Mouse (Mus musculus) MEL (cell line): Measurements from ENCODE around the gene Gm20721.

Source experiments
- GATA1 ChIP-seq: IDR thresholded peaks from 2 replicates; pipeline ENCODE4 v1.6.1; 2011; ENCODE audit warnings: low read depth, low read length, improper control_type of control experiment
- JUND ChIP-seq: IDR thresholded peaks from 2 replicates; pipeline ENCODE4 v1.6.1; 2011; ENCODE audit warnings: low read depth, mild to moderate bottlenecking, improper control_type of control experiment, low read length
- KAT2A ChIP-seq: conservative IDR thresholded peaks from 2 replicates; pipeline ENCODE4 v1.6.1; 2012; ENCODE audit warnings: low read depth, low read length, improper control_type of control experiment, inconsistent platforms
- MYC ChIP-seq: IDR thresholded peaks from 2 replicates; pipeline ENCODE4 v1.6.1; 2011; ENCODE audit warnings: low read depth, mild to moderate bottlenecking, low read length, improper control_type of control experiment, moderate library complexity
- POLR2A ChIP-seq, 2 experiments: IDR thresholded peaks; 2 replicates each; pipeline ENCODE4 v1.6.1; 2011 to 2012; ENCODE audit warnings: low read length in 2 of 2, mild to moderate bottlenecking in 2 of 2, control low read depth in 1 of 2, improper control_type of control experiment in 1 of 2, low read depth in 1 of 2, moderate library complexity in 1 of 2; ENCODE audit not compliant: control insufficient read depth in 1 of 2, insufficient read depth in 1 of 2, poor library complexity in 1 of 2
- ZKSCAN1 ChIP-seq: IDR thresholded peaks from 2 replicates; pipeline ENCODE4 v1.6.1; 2012; ENCODE audit warnings: low read depth, mild to moderate bottlenecking, inconsistent platforms, low read length, improper control_type of control experiment, moderate library complexity

DNA sequence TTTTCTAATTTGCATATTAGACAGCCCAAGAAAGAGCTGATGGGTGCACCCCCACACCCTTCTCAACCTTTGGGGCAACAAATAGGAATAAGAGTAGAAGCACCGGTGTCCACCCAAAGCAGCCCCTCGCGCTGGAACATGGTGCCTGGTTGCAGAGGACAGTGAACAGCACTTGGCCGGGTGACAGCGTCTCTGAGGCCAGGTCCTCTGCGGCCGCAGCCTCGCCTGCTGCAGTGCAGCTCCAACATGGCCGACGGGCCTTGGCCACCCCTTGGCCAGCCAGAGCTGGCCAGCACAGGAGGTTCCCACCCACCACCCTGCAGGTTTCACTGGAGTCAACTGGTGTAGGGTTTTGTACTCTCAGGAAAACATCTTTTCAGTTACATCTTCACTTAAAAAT is 12.1 kb downstream of the Gm20721 start:
- TF ChIP-seq MYC (no peak), GATA1 (no peak), JUND (no peak), ZKSCAN1 (no peak), POLR2A (IDR thresholded peaks at IDR 0.05; ENCODE audit: control insufficient read depth in 1 of 2, insufficient read depth in 1 of 2, low read depth in 1 of 2, low read length in 2 of 2, poor library complexity in 1 of 2) (no peak), KAT2A (no peak)
